Mouse (Mus musculus): ENCODE measurements at regions not wholly inside any gene's neighbourhood (a gene's known extent, or its start where the extent isn't known, plus 50 kb on each side); places are given as distances from the start of the nearest gene placed in this dataset.

- no peak for TF ChIP-seq CTCF (IDR thresholded peaks at IDR 0.05; ENCODE audit: low read depth)
- TF ChIP-seq EP300 (IDR thresholded peaks at IDR 0.05; ENCODE audit: low read depth), result no peak
These were observed 68.3 kb downstream of the Mcfd2 start for GRCm38 (mm10) chr17:87197434-87197833.
